Comparison of ENCODE assay signal across 8 mouse cellular contexts in the genomic region with DNA sequence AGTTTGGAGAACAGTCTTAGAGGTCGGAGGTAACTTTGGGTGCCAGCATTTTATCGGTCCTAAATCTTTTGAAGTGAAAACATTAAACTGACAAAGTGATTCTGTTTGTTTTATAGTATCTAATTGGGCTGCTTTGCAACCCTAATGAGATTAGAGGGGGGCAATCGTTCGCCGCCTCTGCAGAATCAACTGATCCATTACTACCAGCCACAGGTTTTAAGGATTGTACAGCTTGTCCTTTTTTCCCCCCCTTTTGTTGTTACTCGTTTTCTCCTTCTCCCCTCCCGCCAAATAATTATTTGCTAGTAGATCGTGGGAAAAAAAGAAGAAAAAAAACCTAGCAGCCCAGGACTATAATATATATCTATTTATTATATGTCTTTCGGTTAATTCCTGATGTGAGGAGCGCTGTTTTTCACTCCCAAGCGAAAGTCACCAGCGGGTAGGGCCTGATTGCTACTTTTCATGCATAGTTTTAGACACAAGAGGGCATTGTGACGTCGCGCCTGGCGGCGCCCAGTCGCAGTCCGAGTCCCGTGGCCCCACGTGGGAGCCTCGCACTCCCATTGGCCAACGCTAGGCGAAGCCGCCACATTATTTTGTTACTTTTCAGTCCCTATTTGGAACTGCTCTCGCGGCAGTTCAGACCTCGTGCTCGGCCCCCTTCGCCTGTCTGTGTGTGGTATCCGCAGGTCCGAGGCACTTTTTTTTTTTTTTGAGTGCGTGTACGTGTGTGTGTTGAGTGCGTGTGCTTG. TPM values are rescaled to one million over a fixed set of nuclear protein-coding genes. Genes with fewer than 3 reads are reported as not detected.
DNase-seq lines count a peak whose midpoint lies in the region; ATAC-seq and TF ChIP-seq lines count a peak whose summit lies in the region.

A gene (plus strand): TSS at position 612 of the 755 bp plus-strand sequence.

- peaks cover 2% of the 10 kb centered on the region; the same call in 1 of the 2 replicates for H3K4me1 ChIP-seq in cortical plate, adult 2 months (ENCODE audit: control insufficient read depth, insufficient read depth, low read length)
- H3K4me1 ChIP-seq in megakaryocyte, embryonic 14.5 days: peaks cover 77% of the 10 kb centered on the region

- no peaks in the 10 kb centered on the region for H3K9me3 ChIP-seq in megakaryocyte, embryonic 14.5 days

- H3K27ac ChIP-seq in cortical plate, adult 2 months (ENCODE audit: insufficient read depth, low read length): peak within 1 kb of the TSS; percentile 78

- H3K4me3 ChIP-seq in cortical plate, adult 2 months (ENCODE audit: insufficient read depth, low read length): peak within 1 kb of the TSS; percentile 69
- peak within 1 kb of the TSS; percentile 96 for H3K4me3 ChIP-seq in megakaryocyte, embryonic 14.5 days (replicated peaks)

- DNase-seq in gastrocnemius, adult 8-10 months (ENCODE audit: low spot score in 2 of 2): peak; percentile 94 to 96
- peak; percentile 99 for DNase-seq in hindlimb bud, embryonic 11.5 days (ENCODE audit: extremely low spot score, low read depth, low spot score)
- peak; percentile 94 to 99 for DNase-seq in left cerebral cortex, adult 8-10 months (ENCODE audit: low spot score in 2 of 2)
- peak; percentile 100 for DNase-seq in right cerebral cortex, postnatal 10 days (ENCODE audit: low spot score in 2 of 2)
- DNase-seq in urinary bladder, postnatal 25 days (ENCODE audit: low spot score): peak; percentile 97

- peak; percentile 29; the same call in 1 of the 2 replicates for TF ChIP-seq CTCF in cortical plate, adult 2 months (IDR thresholded peaks at IDR 0.05; ENCODE audit: extremely low read depth, insufficient read depth, low read length)

- TF ChIP-seq POLR2A in cortical plate, adult 2 months (IDR thresholded peaks at IDR 0.05; ENCODE audit: extremely low read depth, insufficient read depth, low read length): peak; percentile 93

- peaks cover 44% of the 10 kb centered on the region for H3K27me3 ChIP-seq in megakaryocyte, embryonic 14.5 days (replicated peaks)

- ATAC-seq in activated CD4-positive, CD25-positive, alpha-beta regulatory T cell, adult 4 months: peak; percentile 67

- peaks cover 15% of the 10 kb centered on the region for H3K36me3 ChIP-seq in megakaryocyte, embryonic 14.5 days (replicated peaks; ENCODE audit: low read length)

RNA-seq across cellular contexts. Expression of the gene that starts here (rescaled TPM):
- polyA plus RNA-seq in activated CD4-positive, CD25-positive, alpha-beta regulatory T cell, adult 4 months (2017; shearing (Covaris generic)): 10 to 100 TPM; 20.4 to 21.1 TPM
- polyA plus RNA-seq in cortical plate, adult 2 months (2012; rRNA removed): 36.2 and 36.6 TPM in 2 replicates
- total RNA-seq in gastrocnemius, adult 8-10 months (2022): 1 to 10 TPM; 3.2 to 6.7 (median 4.3) TPM
- 10 to 100 TPM; 37.4 to 53.8 (median 44.7) TPM for total RNA-seq in left cerebral cortex, adult 8-10 months (2022)
- 60.7 and 62.9 TPM in 2 replicates for polyA plus RNA-seq in megakaryocyte, embryonic 14.5 days (2012; ENCODE audit: insufficient read depth, low replicate concordance)

Comparison
In these comparisons a context has a peak if more than half of its experiments do, and no peak if none do; other contexts are left out.
1. Peak in every context shown above with its lines: DNase-seq, ATAC-seq, H3K4me3 ChIP-seq and H3K27ac ChIP-seq.
2. RNA of the gene that starts here (total RNA-seq): 37.4 to 53.8 TPM in left cerebral cortex, adult 8-10 months; 3.2 to 6.7 TPM in gastrocnemius, adult 8-10 months; every median in the first group is over 4 times any median in the second.